Mouse (Mus musculus): ENCODE data around the gene Asic2.

DNA sequence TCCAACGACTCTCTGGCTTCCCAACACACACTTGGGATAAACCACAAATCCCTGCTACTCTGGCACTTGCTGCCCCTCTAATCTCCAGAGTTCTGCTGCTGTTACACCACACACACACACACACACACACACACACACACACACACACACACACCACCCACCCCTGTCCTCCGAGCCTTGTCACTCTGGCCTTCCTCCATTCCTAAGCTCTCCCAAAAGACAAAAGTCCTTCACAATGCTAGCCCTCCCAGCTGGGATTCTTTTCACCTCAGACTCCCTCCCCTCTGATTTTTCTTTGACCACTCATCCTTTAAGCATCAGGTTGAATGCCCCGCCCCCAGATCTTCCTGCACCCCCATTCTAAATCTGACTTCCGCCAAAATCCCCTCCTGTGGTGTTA is 506.5 kb downstream of the Asic2 start:
- TF ChIP-seq CTCF (IDR thresholded peaks at IDR 0.05; ENCODE audit: low read depth) (no peak), EP300 (IDR thresholded peaks at IDR 0.05; ENCODE audit: low read depth) (no peak)
